Mouse (Mus musculus): ENCODE measurements around the gene Srsf5. TPM values are rescaled to one million over a fixed set of nuclear protein-coding genes. Genes with fewer than 3 reads are reported as not detected.

Srsf5 gene
- polyA plus RNA-seq, 1 experiment from 2014 or later: 248 TPM

DNA sequence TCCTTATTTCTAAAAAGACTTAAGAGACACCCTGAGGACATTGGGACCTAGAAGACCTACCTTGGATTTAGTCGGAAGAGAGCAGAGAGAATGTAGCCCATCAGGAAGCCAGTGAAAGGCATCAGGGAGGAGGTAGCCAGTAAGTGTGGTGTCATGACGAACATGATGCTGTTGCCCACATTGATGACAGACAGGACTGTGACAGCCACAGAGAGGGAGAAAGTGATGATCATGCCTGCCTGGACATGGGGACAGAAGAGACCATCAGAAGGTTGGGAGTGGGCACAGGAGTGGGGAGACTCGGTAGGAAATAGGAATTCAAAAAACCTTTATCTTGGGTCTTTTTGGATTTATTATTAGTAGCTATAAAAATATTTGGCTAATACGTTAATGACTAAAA lies 12.7 kb downstream of the Srsf5 start:
- no peak for DNase-seq (ENCODE audit: low spot score)
- Histone ChIP-seq H3K9ac (no peak overlapping the region), H3K9me3 (ENCODE audit: control insufficient read depth, low read length) (no peaks in the 10 kb centered on the region), H3K27me3 (ENCODE audit: control insufficient read depth, insufficient read depth, low read length) (no peaks in the 10 kb centered on the region), H3K4me2 (replicated peaks) (no peak overlapping the region), H3K27ac (no peak overlapping the region), H3K4me1 (replicated peaks; ENCODE audit: control insufficient read depth, insufficient read depth, low read length) (no peaks in the 10 kb centered on the region), H3K4me3 (replicated peaks; ENCODE audit: low read length) (no peak overlapping the region), H3K36me3 (replicated peaks; ENCODE audit: control insufficient read depth, insufficient read depth) (peaks cover 59% of the 10 kb centered on the region)
- WGBS: 91% methylated on average over 4 of the region's 4 CpGs
- ATAC-seq (ENCODE audit: low FRiP score): no peak

DNA sequence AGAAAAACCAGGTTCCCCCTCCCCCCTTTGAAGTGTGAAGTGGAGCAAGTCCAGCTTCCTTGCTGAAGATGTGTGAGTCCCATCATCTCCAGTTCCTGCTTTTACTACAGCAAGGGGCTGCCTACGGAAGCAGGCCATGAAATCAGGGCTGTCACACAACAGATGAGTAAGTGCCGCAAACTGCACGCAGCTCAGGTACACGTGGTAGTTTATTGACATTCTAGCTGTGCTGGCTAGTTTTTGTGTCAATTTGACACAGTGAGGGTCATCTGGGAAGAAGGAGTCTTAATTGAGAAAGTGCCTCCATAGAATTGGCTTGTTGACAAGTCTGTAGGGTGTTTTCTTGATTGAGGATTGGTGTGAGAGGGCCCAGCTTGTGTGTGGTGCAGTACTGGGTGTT lies 17.3 kb downstream of the Srsf5 start:
- DNase-seq (ENCODE audit: low spot score) (no peak), ATAC-seq (ENCODE audit: low FRiP score) (no peak)
- no peak overlapping the region for H3K9ac ChIP-seq
- WGBS: 88% methylated on average over 4 of the region's 4 CpGs
- H3K9me3 ChIP-seq (ENCODE audit: control insufficient read depth, low read length): no peaks in the 10 kb centered on the region
- H3K4me1 ChIP-seq (replicated peaks; ENCODE audit: control insufficient read depth, insufficient read depth, low read length): no peaks in the 10 kb centered on the region
- H3K27ac ChIP-seq: no peak overlapping the region
- no peak overlapping the region for H3K4me2 ChIP-seq (replicated peaks)
- no peak overlapping the region for H3K4me3 ChIP-seq (replicated peaks; ENCODE audit: low read length)
- peaks cover 13% of the 10 kb centered on the region for H3K36me3 ChIP-seq (replicated peaks; ENCODE audit: control insufficient read depth, insufficient read depth)
- H3K27me3 ChIP-seq (ENCODE audit: control insufficient read depth, insufficient read depth, low read length): no peaks in the 10 kb centered on the region

DNA sequence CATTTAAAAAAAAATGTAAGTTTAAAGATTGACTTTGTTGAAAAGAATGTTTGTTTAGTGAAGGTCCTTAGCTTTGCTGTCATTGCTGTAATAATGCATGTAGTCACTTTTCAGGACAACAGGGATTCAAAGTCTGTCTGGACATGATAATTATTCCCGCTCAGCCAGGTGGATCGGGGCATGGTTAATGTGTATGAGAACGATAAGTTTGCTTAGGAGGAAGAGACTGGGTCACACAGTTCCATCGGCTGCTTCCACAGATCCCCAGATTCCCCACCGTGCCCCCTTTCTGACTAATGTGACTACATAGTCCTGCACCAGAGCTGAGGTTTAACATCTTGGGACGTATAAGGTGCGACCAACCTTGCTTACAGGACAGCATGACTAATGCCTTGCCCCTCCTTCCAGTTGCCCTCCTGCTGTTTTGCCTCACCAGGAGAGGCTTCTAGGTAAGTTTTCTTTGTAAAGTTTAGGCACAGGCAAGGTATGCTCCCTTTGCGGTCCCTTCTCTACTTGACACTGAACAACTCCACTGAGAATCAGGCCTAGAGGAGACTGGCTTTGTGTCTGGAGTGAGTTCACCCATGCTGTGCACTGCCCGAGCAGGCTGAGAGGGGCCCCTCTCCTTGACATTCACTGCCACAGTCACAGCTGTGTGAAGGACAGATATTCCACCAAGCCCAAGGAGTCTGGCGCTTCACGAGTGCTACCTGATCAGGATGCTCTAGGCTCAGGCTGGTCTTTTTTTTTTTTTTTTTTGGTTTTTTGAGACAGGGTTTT lies 20.9 kb downstream of the Srsf5 start:
- H3K9ac ChIP-seq: no peak overlapping the region
- no peak overlapping the region for H3K4me2 ChIP-seq (replicated peaks)
- no peaks in the 10 kb centered on the region for H3K4me1 ChIP-seq (replicated peaks; ENCODE audit: control insufficient read depth, insufficient read depth, low read length)
- H3K27ac ChIP-seq: no peak overlapping the region
- H3K36me3 ChIP-seq (replicated peaks; ENCODE audit: control insufficient read depth, insufficient read depth): no peaks in the 10 kb centered on the region
- WGBS: 81% methylated on average over 11 of the region's 11 CpGs
- no peak for ATAC-seq (ENCODE audit: low FRiP score)
- H3K27me3 ChIP-seq (ENCODE audit: control insufficient read depth, insufficient read depth, low read length): no peaks in the 10 kb centered on the region
- no peaks in the 10 kb centered on the region for H3K9me3 ChIP-seq (ENCODE audit: control insufficient read depth, low read length)
- no peak overlapping the region for H3K4me3 ChIP-seq (replicated peaks; ENCODE audit: low read length)
- no peak for DNase-seq (ENCODE audit: low spot score)

DNA sequence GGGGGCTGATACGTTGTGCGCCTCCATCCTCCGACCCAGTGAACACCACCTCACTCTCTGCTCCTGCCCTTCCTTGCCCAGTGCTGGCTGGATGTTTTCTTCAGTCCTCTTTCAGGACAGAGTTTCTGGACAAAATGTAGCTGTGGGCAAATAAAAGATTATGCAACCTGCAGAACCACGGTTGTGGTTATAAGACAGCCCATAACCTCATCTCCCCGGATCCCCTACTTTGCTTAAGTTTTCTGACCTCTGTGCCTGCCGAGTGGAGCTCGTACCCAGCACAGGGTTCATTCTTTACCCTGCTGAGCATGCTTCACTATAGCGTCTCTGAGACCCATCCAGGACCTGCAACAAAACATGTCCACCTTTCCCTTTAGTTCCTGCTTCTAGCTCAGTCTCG lies 22.6 kb downstream of the Srsf5 start:
- Histone ChIP-seq H3K36me3 (replicated peaks; ENCODE audit: control insufficient read depth, insufficient read depth) (no peaks in the 10 kb centered on the region), H3K27ac (no peak overlapping the region), H3K9me3 (ENCODE audit: control insufficient read depth, low read length) (no peaks in the 10 kb centered on the region), H3K4me1 (replicated peaks; ENCODE audit: control insufficient read depth, insufficient read depth, low read length) (no peaks in the 10 kb centered on the region), H3K27me3 (ENCODE audit: control insufficient read depth, insufficient read depth, low read length) (no peaks in the 10 kb centered on the region), H3K4me2 (replicated peaks) (no peak overlapping the region), H3K4me3 (replicated peaks; ENCODE audit: low read length) (no peak overlapping the region), H3K9ac (no peak overlapping the region)
- WGBS: 92% methylated on average over 9 of the region's 9 CpGs
- ATAC-seq (ENCODE audit: low FRiP score): no peak
- no peak for DNase-seq (ENCODE audit: low spot score)

DNA sequence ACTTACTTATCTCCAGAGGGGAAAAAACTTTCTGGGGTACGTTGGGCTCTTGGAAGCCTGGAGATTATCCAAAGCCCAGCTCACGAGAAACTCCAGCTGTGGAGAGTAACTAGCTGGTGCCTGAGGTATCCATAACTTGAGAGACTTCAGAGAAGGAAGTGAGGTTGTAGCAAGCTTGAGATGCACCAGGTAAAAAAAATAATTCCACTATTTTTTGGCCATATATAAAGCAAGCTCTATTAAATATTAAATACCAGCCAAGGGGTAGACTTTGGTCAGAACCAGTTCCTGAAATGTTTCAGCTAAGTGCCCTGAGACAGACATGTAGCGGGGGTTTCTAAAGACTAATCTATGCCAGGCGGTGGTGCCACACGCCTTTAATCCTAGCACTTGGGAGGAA lies 23.3 kb downstream of the Srsf5 start, which contains the start of gene Slc10a1:
TSS of gene Slc10a1 (minus strand) at position 101 of the 400 bp plus-strand sequence.
- Histone ChIP-seq H3K36me3 (replicated peaks; ENCODE audit: control insufficient read depth, insufficient read depth) (no peaks in the 10 kb centered on the region), H3K9me3 (ENCODE audit: control insufficient read depth, low read length) (no peaks in the 10 kb centered on the region), H3K27ac (no peak within 1 kb of the TSS), H3K4me1 (replicated peaks; ENCODE audit: control insufficient read depth, insufficient read depth, low read length) (no peaks in the 10 kb centered on the region), H3K9ac (no peak within 1 kb of the TSS), H3K27me3 (ENCODE audit: control insufficient read depth, insufficient read depth, low read length) (no peaks in the 10 kb centered on the region), H3K4me2 (replicated peaks) (no peak within 1 kb of the TSS), H3K4me3 (replicated peaks; ENCODE audit: low read length) (no peak within 1 kb of the TSS)
- ATAC-seq (ENCODE audit: low FRiP score) (no peak), DNase-seq (ENCODE audit: low spot score) (no peak)
- 89% methylated on average over 5 of the region's 5 CpGs for WGBS

DNA sequence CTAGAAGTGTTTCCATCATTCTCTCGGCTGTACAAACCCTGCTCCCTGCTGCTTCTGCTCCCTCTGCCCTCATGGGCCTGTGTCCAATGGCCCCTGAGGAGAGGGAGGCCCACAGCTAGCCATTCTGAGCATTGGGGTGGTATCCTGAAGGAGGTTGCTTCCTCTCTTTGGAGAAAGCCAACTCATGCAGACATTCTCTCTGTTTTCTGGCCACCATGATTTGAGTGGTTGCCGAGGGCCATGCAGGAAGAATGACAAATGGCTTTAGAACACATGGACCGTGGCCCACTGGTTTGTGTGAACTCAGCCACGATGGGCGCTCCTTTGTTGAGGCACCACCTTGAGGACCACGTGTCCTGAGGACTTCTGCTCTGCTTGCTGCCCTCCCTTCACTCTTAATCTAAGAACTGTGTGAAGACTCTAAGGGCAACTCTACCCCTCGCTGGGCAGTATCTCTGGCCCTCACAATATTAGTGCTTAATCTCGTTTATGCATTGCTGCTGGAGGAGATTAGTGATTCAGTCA lies 24.9 kb downstream of the Srsf5 start:
- 63% methylated on average over 8 of the region's 8 CpGs for WGBS
- no peak overlapping the region for H3K27ac ChIP-seq
- no peak overlapping the region for H3K9ac ChIP-seq
- no peak overlapping the region for H3K4me3 ChIP-seq (replicated peaks; ENCODE audit: low read length)
- no peak for DNase-seq (ENCODE audit: low spot score)
- no peak overlapping the region for H3K4me2 ChIP-seq (replicated peaks)
- ATAC-seq (ENCODE audit: low FRiP score): no peak
- no peaks in the 10 kb centered on the region for H3K27me3 ChIP-seq (ENCODE audit: control insufficient read depth, insufficient read depth, low read length)
- H3K4me1 ChIP-seq (replicated peaks; ENCODE audit: control insufficient read depth, insufficient read depth, low read length): no peaks in the 10 kb centered on the region
- no peaks in the 10 kb centered on the region for H3K9me3 ChIP-seq (ENCODE audit: control insufficient read depth, low read length)
- no peaks in the 10 kb centered on the region for H3K36me3 ChIP-seq (replicated peaks; ENCODE audit: control insufficient read depth, insufficient read depth)

DNA sequence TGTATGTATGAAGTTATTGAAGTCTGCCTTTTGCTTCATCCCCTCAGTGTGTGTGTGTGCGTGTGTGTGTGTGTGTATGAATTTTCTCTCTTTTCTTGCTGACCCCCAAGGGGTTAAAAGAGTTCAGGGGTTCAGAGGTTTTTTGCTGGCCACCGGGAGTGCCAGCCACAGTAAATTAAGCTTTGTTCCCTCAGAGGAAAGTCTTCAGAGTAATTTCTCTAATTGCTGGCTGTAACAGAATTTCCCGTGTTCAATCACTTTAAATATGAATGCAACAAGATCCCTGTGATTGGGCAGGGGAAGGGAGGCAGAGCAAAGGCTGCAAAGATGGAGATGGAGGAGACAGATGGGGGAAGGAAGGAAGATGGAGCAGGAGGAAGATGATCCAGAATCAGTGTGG lies 26.5 kb downstream of the Srsf5 start:
- 34% methylated on average over 3 of the region's 3 CpGs for WGBS
- DNase-seq (ENCODE audit: low spot score) (no peak), ATAC-seq (ENCODE audit: low FRiP score) (no peak)
- H3K36me3 ChIP-seq (replicated peaks; ENCODE audit: control insufficient read depth, insufficient read depth): no peaks in the 10 kb centered on the region
- no peak overlapping the region for H3K4me3 ChIP-seq (replicated peaks; ENCODE audit: low read length)
- H3K9me3 ChIP-seq (ENCODE audit: control insufficient read depth, low read length): no peaks in the 10 kb centered on the region
- no peak overlapping the region for H3K9ac ChIP-seq
- no peaks in the 10 kb centered on the region for H3K4me1 ChIP-seq (replicated peaks; ENCODE audit: control insufficient read depth, insufficient read depth, low read length)
- H3K27me3 ChIP-seq (ENCODE audit: control insufficient read depth, insufficient read depth, low read length): no peaks in the 10 kb centered on the region
- no peak overlapping the region for H3K27ac ChIP-seq
- no peak overlapping the region for H3K4me2 ChIP-seq (replicated peaks)

DNA sequence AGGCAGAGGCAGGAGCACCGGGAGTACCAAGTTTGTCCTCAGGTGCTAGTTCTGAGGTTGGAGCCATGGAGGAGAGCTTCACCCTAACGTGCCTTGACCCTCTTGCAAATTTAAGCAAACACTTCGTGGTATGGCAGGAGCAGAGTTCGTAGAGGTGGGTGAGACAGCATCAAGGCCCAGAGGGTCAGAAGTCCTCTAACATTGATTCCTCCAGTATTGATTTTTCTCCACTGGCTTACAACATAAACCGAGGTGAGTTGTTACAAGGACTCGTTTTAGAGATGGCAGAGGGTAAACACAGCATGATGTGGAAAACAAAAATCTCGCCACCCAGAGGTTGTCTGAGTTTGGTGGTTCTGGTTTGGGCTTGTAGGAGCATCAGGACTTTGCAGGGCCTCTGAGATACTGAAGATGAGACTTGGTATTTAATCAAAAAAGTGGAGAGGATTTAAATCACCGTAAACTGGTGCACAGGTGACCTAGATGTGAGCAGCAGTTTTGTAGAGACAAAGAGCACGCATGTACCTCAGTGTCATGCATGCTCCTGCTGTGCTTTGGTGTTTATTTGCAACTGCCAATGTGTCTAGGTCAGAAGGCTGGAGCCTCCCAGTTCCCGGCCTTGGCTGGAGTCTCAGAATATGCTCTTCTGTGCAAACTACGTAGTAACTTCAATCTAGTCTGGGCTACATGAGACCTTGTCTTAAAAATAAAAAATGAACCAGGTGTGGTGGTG lies 30.8 kb downstream of the Srsf5 start:
- WGBS: 92% methylated on average over 11 of the region's 11 CpGs
- DNase-seq (ENCODE audit: low spot score): no peak

DNA sequence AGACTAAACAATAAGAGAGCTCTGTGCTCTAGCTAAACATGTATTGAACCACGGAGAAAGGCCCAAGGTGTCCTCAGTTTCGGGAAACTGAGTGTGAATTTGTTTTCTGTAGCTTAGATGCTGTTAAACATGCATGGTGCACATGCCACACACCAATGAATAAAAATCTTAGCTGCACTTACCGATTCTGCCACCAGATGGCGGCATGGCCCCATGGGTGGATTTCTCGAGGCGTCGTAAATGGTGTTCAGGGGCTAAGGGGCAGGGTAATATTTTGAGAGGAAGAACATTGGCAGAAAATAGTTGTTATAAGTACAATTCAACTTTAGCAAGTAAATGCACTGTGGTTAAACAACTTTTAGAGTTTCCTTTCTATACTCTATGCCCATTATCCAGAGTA lies 37.0 kb downstream of the Srsf5 start:
- Histone ChIP-seq H3K9ac (no peak overlapping the region), H3K36me3 (replicated peaks; ENCODE audit: control insufficient read depth, insufficient read depth) (no peaks in the 10 kb centered on the region), H3K27ac (no peak overlapping the region), H3K4me1 (replicated peaks; ENCODE audit: control insufficient read depth, insufficient read depth, low read length) (no peaks in the 10 kb centered on the region), H3K9me3 (ENCODE audit: control insufficient read depth, low read length) (no peaks in the 10 kb centered on the region), H3K4me3 (replicated peaks; ENCODE audit: low read length) (no peak overlapping the region), H3K27me3 (ENCODE audit: control insufficient read depth, insufficient read depth, low read length) (no peaks in the 10 kb centered on the region), H3K4me2 (replicated peaks) (no peak overlapping the region)
- 2% methylated on average over 7 of the region's 7 CpGs for WGBS
- peak; percentile 96 for DNase-seq (ENCODE audit: low spot score)
- no peak for ATAC-seq (ENCODE audit: low FRiP score)

More for the DNA sequence above, 30.8 kb downstream of the Srsf5 start:
- H3K4me3 ChIP-seq (replicated peaks; ENCODE audit: low read length): no peak overlapping the region
- no peaks in the 10 kb centered on the region for H3K27me3 ChIP-seq (ENCODE audit: control insufficient read depth, insufficient read depth, low read length)
- no peaks in the 10 kb centered on the region for H3K9me3 ChIP-seq (ENCODE audit: control insufficient read depth, low read length)
- H3K4me2 ChIP-seq (replicated peaks): no peak overlapping the region
- no peak for ATAC-seq (ENCODE audit: low FRiP score)
- no peaks in the 10 kb centered on the region for H3K36me3 ChIP-seq (replicated peaks; ENCODE audit: control insufficient read depth, insufficient read depth)
- no peaks in the 10 kb centered on the region for H3K4me1 ChIP-seq (replicated peaks; ENCODE audit: control insufficient read depth, insufficient read depth, low read length)
- no peak overlapping the region for H3K9ac ChIP-seq
- no peak overlapping the region for H3K27ac ChIP-seq

Measured in hindbrain, embryonic 14.5 days (tissue).